Mouse (Mus musculus) hindbrain, postnatal 0 days (tissue): ENCODE results near the gene Lamtor5. TPM values are rescaled to one million over a fixed set of nuclear protein-coding genes. Genes with fewer than 3 reads are reported as not detected.

Experiments used
- ATAC-seq: fragments of 200-750 bp; cut with Nextera tagmentation; 2 replicates; pipeline ENCODE4 v1.8.0; 2017; ENCODE audit warnings: mild to moderate bottlenecking, moderate TSS enrichment, moderate library complexity
- DNase-seq: peaks from one replicate; pipeline ENCODE4 v3.0.0-alpha.2; 2015; ENCODE audit warnings: low spot score
- H3K27ac ChIP-seq: fragments of 300-500 bp; sonication (generic); 2 replicates; pipeline ENCODE4 v1.5.1; 2014; ENCODE audit warnings: mild to moderate bottlenecking
- H3K27me3 ChIP-seq: fragments of 300-500 bp; sonication (generic); 2 replicates; pipeline ENCODE4 v1.6.1; 2014; ENCODE audit warnings: low read length, mixed read lengths; ENCODE audit not compliant: insufficient read depth
- H3K36me3 ChIP-seq: fragments of 300-500 bp; sonication (generic); 2 replicates; pipeline ENCODE4 v1.6.1; 2014; ENCODE audit warnings: low read length, mixed read lengths; ENCODE audit not compliant: insufficient read depth
- H3K4me1 ChIP-seq: fragments of 300-500 bp; sonication (generic); 2 replicates; pipeline ENCODE4 v1.6.1; 2014; ENCODE audit warnings: antibody characterized with exemption, low read length, mixed read lengths; ENCODE audit not compliant: insufficient read depth
- H3K4me2 ChIP-seq: fragments of 300-500 bp; sonication (generic); 2 replicates; pipeline ENCODE4 v1.6.1; 2014; ENCODE audit warnings: low read depth, mild to moderate bottlenecking, low read length, moderate library complexity, mixed read lengths
- H3K4me3 ChIP-seq: fragments of 300-500 bp; sonication (generic); 2 replicates; pipeline ENCODE4 v1.5.1; 2014; ENCODE audit warnings: low read length
- H3K9ac ChIP-seq: fragments of 300-500 bp; sonication (generic); replicated peaks from 2 replicates; pipeline ENCODE4 v1.6.1; 2014; ENCODE audit warnings: mild to moderate bottlenecking, low read length, moderate library complexity, mixed read lengths
- H3K9me3 ChIP-seq: fragments of 300-500 bp; sonication (generic); 2 replicates; pipeline ENCODE4 v1.6.1; 2016; ENCODE audit warnings: low read length, mixed read lengths
- CTCF ChIP-seq: IDR thresholded peaks from 2 replicates; pipeline ENCODE4 v1.5.1; 2016; ENCODE audit warnings: antibody characterized with exemption, control low read depth, low read depth
- WGBS: fragments of 180-500 bp; shearing (Covaris S2); extraction: QIAGEN DNeasy Blood & Tissue Kit; methylation state at CpG from one replicate; pipeline ENCODE4 v1.1.7; 2014; 5-methylcytosine and 5-hydroxymethylcytosine counted together
- polyA plus RNA-seq: library from polyadenylated mRNA; unstranded; fragments of >200 nt; fragmentation: Nextera tagmentation; extraction: Ambion mirVana; gene quantifications from 2 replicates; pipeline ENCODE4 v1.2.1, GENCODE M21; 2015
- total RNA-seq: library from RNA; depleted of rRNA; stranded (reverse); fragments of >200 nt; gene quantifications from 2 replicates; pipeline ENCODE4 v1.2.3, GENCODE M21; 2014

Lamtor5 gene
- total and polyA plus RNA-seq, 2 experiments from 2014 or later = 93.7 to 167 TPM

- TF ChIP-seq CTCF = no peak
- ATAC-seq (no peak), DNase-seq (no peak)
- H3K4me3 ChIP-seq = no peak overlapping the region
- H3K4me2 ChIP-seq = no peak overlapping the region
- H3K27me3 ChIP-seq = no peaks in the 10 kb centered on the region
- no peaks in the 10 kb centered on the region for H3K4me1 ChIP-seq
- 48% methylated on average over 4 of the region's 4 CpGs for WGBS
- no peak overlapping the region for H3K27ac ChIP-seq
- no peaks in the 10 kb centered on the region for H3K9me3 ChIP-seq
- no peak overlapping the region for H3K9ac ChIP-seq
- H3K36me3 ChIP-seq = no peaks in the 10 kb centered on the region
Observed at GRCm38 (mm10) chr3:107252035-107252434, 26.6 kb upstream of the Lamtor5 start.

- Histone ChIP-seq H3K9me3 (no peaks in the 10 kb centered on the region), H3K27ac (no peak overlapping the region), H3K4me2 (no peak overlapping the region), H3K9ac (no peak overlapping the region), H3K4me1 (no peaks in the 10 kb centered on the region), H3K4me3 (no peak overlapping the region), H3K36me3 (no peaks in the 10 kb centered on the region), H3K27me3 (no peaks in the 10 kb centered on the region)
- ATAC-seq = no peak
- no peak for DNase-seq
- TF ChIP-seq CTCF = no peak
- 76% methylated on average over 5 of the region's 5 CpGs for whole genome bisulfite sequencing
Observed at GRCm38 (mm10) chr3:107253925-107254324, 24.7 kb upstream of the Lamtor5 start.

- Histone ChIP-seq H3K9ac (no peak overlapping the region), H3K27ac (no peak overlapping the region), H3K36me3 (no peaks in the 10 kb centered on the region), H3K4me2 (no peak overlapping the region), H3K9me3 (no peaks in the 10 kb centered on the region), H3K27me3 (no peaks in the 10 kb centered on the region), H3K4me1 (0 out of 2 replicates have a peak, but pooled peaks cover 4% of the 10 kb centered on the region), H3K4me3 (no peak overlapping the region)
- no peak for ATAC-seq
- DNase-seq = no peak
- no peak for TF ChIP-seq CTCF
- 87% methylated on average over 3 of the region's 3 CpGs for WGBS
Observed at GRCm38 (mm10) chr3:107255992-107256391, 22.7 kb upstream of the Lamtor5 start.

GRCm38 (mm10) chr3:107256724-107257123 lies 21.9 kb upstream of the Lamtor5 start:
- Histone ChIP-seq H3K4me3 (no peak overlapping the region), H3K4me2 (no peak overlapping the region), H3K9me3 (no peaks in the 10 kb centered on the region), H3K9ac (no peak overlapping the region), H3K36me3 (no peaks in the 10 kb centered on the region), H3K4me1 (0 out of 2 replicates have a peak, but pooled peaks cover 4% of the 10 kb centered on the region), H3K27me3 (no peaks in the 10 kb centered on the region), H3K27ac (no peak overlapping the region)
- DNase-seq (peak; percentile 40), ATAC-seq (no peak)
- 48% methylated on average over 7 of the region's 7 CpGs for WGBS
- TF ChIP-seq CTCF = no peak

- 0 out of 2 replicates have a peak, but pooled peaks cover 4% of the 10 kb centered on the region for H3K4me1 ChIP-seq
- no peaks in the 10 kb centered on the region for H3K27me3 ChIP-seq
- WGBS = 46% methylated on average over 5 of the region's 5 CpGs
- H3K9me3 ChIP-seq = no peaks in the 10 kb centered on the region
- ATAC-seq = no peak
- TF ChIP-seq CTCF = no peak
- H3K9ac ChIP-seq = no peak overlapping the region
- H3K27ac ChIP-seq = no peak overlapping the region
- no peak for DNase-seq
- no peak overlapping the region for H3K4me2 ChIP-seq
- H3K4me3 ChIP-seq = no peak overlapping the region
- H3K36me3 ChIP-seq = no peaks in the 10 kb centered on the region
Observed at GRCm38 (mm10) chr3:107257924-107258323, 20.7 kb upstream of the Lamtor5 start.

GRCm38 (mm10) chr3:107260956-107261850 lies 17.5 kb upstream of the Lamtor5 start:
- no peaks in the 10 kb centered on the region for H3K36me3 ChIP-seq
- H3K4me3 ChIP-seq = no peak overlapping the region
- no peaks in the 10 kb centered on the region for H3K27me3 ChIP-seq
- H3K4me1 ChIP-seq = 0 out of 2 replicates have a peak, but pooled peaks cover 4% of the 10 kb centered on the region
- H3K4me2 ChIP-seq = no peak overlapping the region
- no peaks in the 10 kb centered on the region for H3K9me3 ChIP-seq
- ATAC-seq (peak; percentile 46; the same call in 1 of the 2 replicates), DNase-seq (peak; percentile 9)
- no peak overlapping the region for H3K9ac ChIP-seq
- WGBS = 49% methylated on average over 8 of the region's 8 CpGs
- peak overlapping the region; percentile 23; the same call in 1 of the 2 replicates for H3K27ac ChIP-seq
- TF ChIP-seq CTCF = no peak

GRCm38 (mm10) chr3:107261851-107262165 lies 16.9 kb upstream of the Lamtor5 start:
- ATAC-seq (no peak), DNase-seq (peak; percentile 10)
- no peak overlapping the region for H3K4me2 ChIP-seq
- H3K9ac ChIP-seq = no peak overlapping the region
- no peak overlapping the region for H3K27ac ChIP-seq
- WGBS = 27% methylated on average over 7 of the region's 7 CpGs
- no peak overlapping the region for H3K4me3 ChIP-seq
- H3K27me3 ChIP-seq = no peaks in the 10 kb centered on the region
- TF ChIP-seq CTCF = no peak
- no peaks in the 10 kb centered on the region for H3K36me3 ChIP-seq
- H3K4me1 ChIP-seq = 0 out of 2 replicates have a peak, but pooled peaks cover 4% of the 10 kb centered on the region
- H3K9me3 ChIP-seq = no peaks in the 10 kb centered on the region
